Mouse (Mus musculus) cerebellum, adult 9-11 months (tissue): ENCODE results near the gene Tnni1.

ENCODE experiments used
- DNase-seq: peaks from one replicate; pipeline ENCODE4 v3.0.0; 2022

Gene Tnni1

DNA sequence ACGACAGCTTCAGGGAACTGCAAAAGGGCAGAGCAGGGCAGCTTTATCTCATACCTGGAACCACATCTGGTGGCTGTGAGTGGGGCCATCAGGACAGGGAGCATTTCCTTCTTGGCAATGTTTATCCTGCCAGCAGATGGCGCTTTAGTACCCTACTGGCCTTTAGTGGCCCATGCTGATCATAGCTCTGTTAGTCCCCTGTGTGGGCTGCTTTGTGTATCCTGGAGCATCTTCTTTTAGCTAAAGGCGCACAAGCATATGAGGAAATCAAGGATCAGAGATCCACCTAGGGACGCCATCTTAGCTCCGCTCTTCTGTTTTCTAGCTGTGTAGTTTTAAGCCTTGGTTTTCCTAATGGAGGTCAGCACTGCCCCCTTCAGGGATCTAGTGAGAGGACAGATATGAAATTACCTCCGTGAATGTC is 67.9 kb downstream of the Tnni1 start:
- no peak for DNase-seq

DNA sequence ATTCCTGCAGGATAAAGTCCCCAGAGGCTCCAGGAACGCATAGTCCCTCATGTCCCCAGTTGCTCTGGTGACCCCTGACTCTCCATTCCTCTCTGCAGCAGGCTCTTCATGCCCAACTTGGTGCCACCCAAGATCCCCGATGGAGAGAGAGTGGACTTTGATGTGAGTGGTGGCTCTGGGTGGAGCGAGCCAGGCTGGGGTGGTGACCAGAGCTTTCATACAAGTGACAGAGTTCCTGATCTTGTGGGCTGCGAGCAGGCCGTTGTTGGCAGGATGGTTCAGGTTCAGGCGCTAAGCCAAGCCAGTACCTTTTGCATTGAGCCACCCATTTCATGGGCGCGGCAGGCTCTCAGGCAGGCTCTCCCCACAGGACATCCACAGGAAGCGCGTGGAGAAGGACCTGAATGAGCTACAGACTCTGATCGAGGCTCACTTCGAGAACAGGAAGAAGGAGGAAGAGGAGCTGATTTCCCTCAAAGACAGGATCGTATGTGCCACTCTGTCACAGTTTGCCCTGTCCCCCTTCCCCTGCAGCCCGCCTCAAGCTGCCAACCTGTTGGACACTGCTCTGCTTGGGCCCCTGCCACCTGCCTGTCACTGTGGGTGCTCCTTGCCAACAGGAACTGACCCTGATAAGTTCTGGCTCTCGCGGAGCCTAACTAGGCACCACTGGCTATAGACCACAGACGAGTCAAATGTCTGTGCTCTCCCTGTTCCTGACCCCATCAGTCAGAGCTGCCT is 68.5 kb downstream of the Tnni1 start:
- no peak for DNase-seq

DNA sequence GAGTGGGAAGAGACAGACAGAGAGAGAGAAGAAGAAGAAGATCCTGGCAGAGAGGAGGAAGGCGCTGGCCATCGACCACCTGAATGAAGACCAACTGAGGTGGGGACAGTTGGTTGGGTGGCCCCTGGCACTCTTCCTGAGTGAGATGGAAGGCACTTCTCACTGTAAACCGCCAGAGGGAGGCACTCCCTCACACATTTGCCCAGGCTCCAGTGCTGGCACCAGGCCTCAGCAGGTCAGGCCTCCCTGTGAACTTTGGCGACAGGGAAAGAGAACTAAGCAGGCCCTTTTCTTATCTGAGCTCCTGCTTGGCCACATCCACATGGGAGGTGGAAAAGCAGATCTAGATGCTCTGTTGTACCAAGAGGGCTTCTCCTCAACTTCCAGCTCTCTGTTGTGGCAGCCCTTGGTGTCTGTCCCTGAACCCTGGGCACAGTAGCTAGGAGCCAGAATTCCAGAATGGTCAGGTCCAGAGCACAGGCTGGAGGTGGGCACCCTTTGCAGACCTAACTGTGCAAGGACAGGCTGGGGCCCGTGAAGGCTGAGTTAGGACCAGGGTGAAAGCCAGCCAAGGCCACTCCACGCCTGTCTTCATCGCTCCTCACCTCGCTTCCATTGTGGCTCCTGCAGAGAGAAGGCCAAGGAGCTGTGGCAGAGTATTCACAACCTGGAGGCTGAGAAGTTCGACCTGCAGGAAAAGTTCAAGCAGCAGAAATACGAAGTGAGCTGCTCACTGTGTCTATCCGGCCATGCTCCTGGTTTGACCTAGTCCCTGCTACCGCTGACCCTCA is 71.7 kb downstream of the Tnni1 start:
- DNase-seq: no peak

DNA sequence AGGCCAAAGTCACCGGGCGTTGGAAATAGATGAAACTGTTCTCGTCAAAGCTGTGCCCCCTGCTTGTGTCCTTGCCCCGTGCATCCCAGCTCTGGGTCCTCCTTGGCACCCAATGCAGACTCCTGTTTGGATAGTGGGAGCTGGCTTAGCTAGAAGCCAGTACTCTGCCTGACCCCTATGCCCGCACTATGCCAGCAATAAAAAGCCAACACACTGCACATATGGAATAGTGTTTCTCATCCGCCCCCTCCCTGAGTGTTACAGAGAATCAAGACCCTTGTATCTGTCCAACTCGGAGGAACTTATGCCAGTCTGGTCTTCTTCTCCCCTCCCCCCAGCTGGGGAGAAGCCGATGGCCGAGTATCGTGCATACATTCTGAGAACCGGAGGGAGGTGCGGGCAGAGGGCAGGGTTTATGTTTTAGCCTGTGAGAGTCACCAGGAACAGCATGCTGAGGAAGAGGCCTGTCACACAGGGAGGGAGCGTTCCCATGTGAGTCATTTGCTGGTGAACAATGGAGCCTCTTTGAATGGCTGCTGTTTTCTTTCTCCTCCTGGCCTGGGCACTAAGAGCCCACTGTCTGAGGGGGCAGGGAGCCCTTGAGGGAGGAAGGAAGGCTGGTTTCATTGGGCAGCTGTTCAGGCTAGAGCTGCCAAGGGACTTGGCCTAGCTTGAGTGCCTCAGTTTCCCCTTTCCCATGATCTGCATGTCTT is 73.0 kb downstream of the Tnni1 start:
- peak; percentile 11 for DNase-seq

DNA sequence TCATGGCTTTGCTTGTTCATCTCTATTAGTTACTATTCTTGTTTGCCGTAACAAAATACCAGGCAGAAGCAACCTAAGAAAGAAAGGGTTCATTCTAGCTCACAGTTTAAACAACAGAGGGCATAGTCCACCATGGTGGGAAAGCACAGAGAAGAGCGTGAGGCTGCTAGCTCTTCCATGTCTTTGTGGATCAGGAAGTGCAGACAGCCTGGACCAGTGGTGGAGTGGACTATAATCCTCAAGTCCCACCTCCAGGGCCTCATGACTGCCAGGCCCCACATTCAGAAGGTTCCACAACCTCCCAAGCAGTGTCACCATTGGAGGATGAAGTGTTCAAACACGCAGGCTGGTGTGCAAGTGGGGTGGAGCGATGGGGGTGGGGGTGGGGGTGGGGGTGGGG is 74.0 kb downstream of the Tnni1 start:
- no peak for DNase-seq

DNA sequence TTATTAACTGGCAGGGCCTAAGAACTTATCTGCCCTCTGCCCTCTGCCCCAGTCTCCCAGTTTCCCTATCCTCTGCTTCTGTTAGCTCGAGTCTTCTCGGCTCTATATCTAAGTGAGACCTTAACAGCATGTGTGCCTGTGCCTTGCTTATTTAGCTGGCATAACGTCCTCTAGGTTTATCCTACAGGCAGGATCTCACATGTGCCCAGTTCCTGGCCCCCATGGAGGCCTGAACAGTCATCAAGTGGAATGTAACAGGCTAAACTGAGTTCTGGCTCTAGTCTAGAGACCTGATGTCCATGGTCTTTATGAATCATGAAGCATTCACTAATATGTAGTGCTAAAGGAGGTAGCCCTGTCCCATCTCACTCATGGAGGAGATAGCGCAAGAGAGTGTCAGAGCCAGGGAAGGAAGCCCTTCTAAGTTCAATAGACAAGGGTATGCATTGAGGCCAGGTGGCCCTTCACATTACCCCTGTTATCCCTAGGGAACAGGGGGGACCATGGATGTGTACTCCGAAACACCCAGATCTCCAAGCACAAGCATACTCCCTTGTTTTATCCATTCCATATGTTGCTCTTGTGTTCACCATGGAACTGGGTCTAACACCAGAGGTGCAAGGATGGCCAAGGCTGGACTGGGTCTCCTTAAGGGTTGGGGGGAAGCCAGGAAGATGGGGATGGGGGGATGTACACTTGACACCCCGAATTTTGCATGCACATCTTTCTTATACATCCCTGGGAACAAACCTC is 75.5 kb downstream of the Tnni1 start:
- DNase-seq: no peak

DNA sequence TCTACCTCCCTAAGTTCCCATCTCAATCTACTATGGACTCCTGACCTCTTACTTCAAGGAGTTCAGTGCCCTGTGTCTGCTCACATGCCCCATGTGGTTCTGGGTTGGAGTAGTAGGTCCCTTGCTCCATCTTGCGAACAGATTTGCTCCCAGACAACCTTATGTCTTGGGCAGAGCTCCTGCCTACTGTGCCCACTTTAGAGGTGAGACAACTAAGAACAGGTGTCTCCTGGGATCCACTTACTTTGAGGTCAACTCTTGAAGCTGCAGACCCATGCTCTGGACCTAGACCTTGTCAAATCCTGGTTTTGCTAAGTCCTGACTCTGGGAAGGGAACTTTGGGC is 76.1 kb downstream of the Tnni1 start:
- no peak for DNase-seq

DNA sequence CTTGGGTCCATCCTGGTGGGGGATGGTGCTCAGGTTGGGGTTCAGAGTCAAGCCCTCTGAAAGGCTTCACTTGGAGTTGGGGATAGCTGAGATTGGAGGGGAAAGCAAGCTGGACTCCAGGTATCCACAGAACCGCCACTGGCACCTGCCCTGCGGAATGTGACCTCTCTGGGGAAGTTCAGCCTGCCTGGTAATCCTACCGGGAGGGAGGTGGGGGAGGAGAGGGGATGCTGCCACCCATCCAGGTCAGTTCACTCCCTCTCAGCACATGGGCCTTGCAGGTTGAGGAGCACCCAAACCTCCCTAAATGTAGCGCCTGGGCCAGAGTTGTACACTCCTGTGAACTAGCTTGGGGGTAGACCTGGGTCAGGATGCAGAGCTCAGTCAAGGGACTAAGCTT is 76.8 kb downstream of the Tnni1 start:
- DNase-seq: no peak

DNA sequence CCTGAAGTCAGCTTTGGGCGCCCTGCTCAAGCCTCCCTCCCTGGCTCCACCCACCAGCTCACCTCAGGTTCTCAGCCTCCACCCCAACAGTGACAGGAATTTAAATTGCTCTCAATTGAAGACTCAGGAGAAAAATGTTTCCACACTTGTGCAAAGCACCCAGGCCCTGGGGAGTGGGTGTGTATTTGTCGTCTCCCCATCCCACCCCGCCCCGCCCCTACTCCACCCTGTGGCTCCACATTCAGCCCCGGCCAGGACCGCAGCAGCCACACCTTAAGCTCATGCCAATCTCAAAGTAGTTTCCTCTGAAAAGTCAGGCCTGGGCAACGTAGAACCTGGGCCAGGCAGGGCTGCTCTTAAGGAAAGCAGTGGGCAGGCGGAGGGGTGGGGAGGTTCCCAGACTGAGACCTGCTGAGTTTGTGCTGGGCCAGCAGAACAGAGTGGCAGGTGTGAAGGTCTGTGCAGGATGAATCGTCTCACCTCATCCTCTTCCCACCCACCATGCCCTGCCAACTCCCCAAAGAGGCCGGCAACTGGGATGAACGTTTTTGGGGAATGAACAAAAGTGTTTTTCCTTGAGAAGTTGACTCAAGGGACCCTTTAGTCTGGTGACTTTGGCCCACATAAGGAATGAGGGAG is 78.0 kb downstream of the Tnni1 start:
- DNase-seq: no peak

DNA sequence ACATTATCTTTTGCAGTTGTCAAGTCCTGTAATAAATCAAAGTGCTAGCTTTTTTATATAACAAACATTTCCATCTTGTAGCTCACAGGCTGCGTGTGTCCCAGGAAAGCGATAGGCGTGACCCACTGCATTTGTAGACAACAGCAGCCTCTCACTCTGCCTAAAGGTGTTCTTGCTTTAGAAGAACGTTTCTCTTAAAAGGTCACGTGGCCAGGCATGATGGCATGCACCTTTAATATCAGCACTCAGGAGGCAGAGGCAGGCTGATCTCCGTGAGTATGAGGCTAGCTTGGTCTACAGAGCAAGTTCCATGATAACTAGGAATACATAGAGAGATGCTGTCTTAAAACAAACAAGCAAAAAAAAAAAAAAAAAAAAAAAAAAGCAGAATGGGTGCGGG is 79.3 kb downstream of the Tnni1 start:
- no peak for DNase-seq
